Mouse (Mus musculus) stomach, postnatal 0 days (tissue): ENCODE data around the gene Fbxo11. TPM values are rescaled to one million over a fixed set of nuclear protein-coding genes. Genes with fewer than 3 reads are reported as not detected.

Experiments
- ATAC-seq: fragments of 200-750 bp; cut with Nextera tagmentation; 2 replicates; pipeline ENCODE4 v1.8.0; 2017; ENCODE audit not compliant: low FRiP score, low TSS enrichment
- DNase-seq: peaks from one replicate; pipeline ENCODE4 v3.0.0-alpha.2; 2016; ENCODE audit warnings: low spot score
- H3K27ac ChIP-seq: fragments of 300-500 bp; sonication (generic); replicated peaks from 2 replicates; pipeline ENCODE4 v1.5.1; 2014; ENCODE audit warnings: mild to moderate bottlenecking, control low read depth
- H3K27me3 ChIP-seq: fragments of 300-500 bp; sonication (generic); 2 replicates; pipeline ENCODE4 v1.6.1; 2014; ENCODE audit warnings: low read length; ENCODE audit not compliant: control insufficient read depth, insufficient read depth
- H3K36me3 ChIP-seq: fragments of 300-500 bp; sonication (generic); 2 replicates; pipeline ENCODE4 v1.6.1; 2014; ENCODE audit warnings: low read length, mixed read lengths; ENCODE audit not compliant: control insufficient read depth, insufficient read depth
- H3K4me1 ChIP-seq: fragments of 300-500 bp; sonication (generic); replicated peaks from 2 replicates; pipeline ENCODE4 v1.6.1; 2014; ENCODE audit warnings: antibody characterized with exemption; ENCODE audit not compliant: control insufficient read depth, insufficient read depth
- H3K4me2 ChIP-seq: fragments of 300-500 bp; sonication (generic); replicated peaks from 2 replicates; pipeline ENCODE4 v1.6.1; 2014; ENCODE audit warnings: low read depth, mild to moderate bottlenecking, control low read depth, moderate library complexity
- H3K4me3 ChIP-seq: fragments of 300-500 bp; sonication (generic); 2 replicates; pipeline ENCODE4 v1.5.1; 2014; ENCODE audit warnings: low read depth, low read length, control low read depth
- H3K9ac ChIP-seq: fragments of 300-500 bp; sonication (generic); 2 replicates; pipeline ENCODE4 v1.6.1; 2014; ENCODE audit warnings: mild to moderate bottlenecking, low read length, control low read depth, mixed read lengths
- H3K9me3 ChIP-seq: fragments of 300-500 bp; sonication (generic); 2 replicates; pipeline ENCODE4 v1.6.1; 2016; ENCODE audit warnings: low read length; ENCODE audit not compliant: control insufficient read depth
- CTCF ChIP-seq: IDR thresholded peaks from 2 replicates; pipeline ENCODE4 v1.5.1; 2016; ENCODE audit warnings: antibody characterized with exemption, low read depth, mild to moderate bottlenecking, moderate library complexity
- EP300 ChIP-seq: optimal IDR thresholded peaks from 2 replicates; pipeline ENCODE3; 2016; ENCODE audit warnings: antibody characterized with exemption
- WGBS: fragments of 180-500 bp; shearing (Covaris S2); extraction: QIAGEN DNeasy Blood & Tissue Kit; methylation state at CpG from one replicate; pipeline ENCODE4 v1.1.7; 2014; 5-methylcytosine and 5-hydroxymethylcytosine counted together
- polyA plus RNA-seq: library from polyadenylated mRNA; unstranded; fragments of >200 nt; fragmentation: Nextera tagmentation; extraction: Ambion mirVana; gene quantifications from 2 replicates; pipeline ENCODE4 v1.2.1, GENCODE M21; 2015

Gene Fbxo11
- polyA plus RNA-seq, 1 experiment from 2014 or later, result 7.7 TPM

DNA sequence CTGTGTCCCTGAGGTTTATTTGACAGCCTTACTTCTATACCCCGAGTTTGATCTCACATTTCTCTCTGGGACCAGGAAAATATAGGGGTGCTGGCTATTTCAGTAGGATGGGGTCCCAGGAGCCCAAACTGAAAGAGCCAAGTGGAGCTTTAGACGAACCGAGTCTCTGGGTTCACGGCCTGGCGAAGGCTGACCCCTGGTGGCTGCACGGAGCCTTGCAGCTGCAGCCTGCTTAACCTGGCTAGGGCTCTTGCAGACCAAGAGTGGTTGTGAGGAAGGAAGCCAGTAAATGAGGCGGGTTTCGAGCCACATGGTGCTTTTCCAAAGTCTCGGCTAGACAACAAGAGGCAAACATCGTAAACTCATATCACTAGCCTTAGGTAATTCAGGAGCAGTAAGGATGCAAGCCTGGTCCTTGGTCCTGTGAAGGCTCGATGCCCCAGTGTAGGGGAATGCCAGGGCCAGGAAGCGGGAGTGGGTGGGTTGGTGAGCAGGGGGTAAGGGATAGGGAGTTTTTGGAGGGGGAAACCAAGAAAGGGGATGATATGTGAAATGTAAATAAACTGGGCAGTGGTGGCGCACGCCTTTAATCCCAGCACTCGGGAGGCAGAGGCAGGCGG, 116.0 kb downstream of the Fbxo11 start:
- peak; percentile 81 for DNase-seq
- Histone ChIP-seq H3K27me3 (no peaks in the 10 kb centered on the region), H3K4me2 (no peak overlapping the region), H3K4me3 (no peak overlapping the region), H3K9me3 (no peaks in the 10 kb centered on the region), H3K9ac (no peak overlapping the region), H3K27ac (no peak overlapping the region), H3K4me1 (no peaks in the 10 kb centered on the region), H3K36me3 (no peaks in the 10 kb centered on the region)
- WGBS, result 43% methylated on average over 16 of the region's 16 CpGs
- TF ChIP-seq EP300, result no peak
- peak; percentile 98 for TF ChIP-seq CTCF
- ATAC-seq, result peak; percentile 63; the same call in 1 of the 2 replicates

Other genes with a start within 250 kb of the Fbxo11 start
- not detected in 2 replicates for gene Rpl36-ps4, start 144.3 kb downstream of the Fbxo11 start, polyA plus RNA-seq
- gene Msh6, start 90.2 kb downstream of the Fbxo11 start, polyA plus RNA-seq, result 11.3 and 11.6 TPM in 2 replicates